Mouse (Mus musculus) megakaryocyte, adult 5-6 weeks (primary cell): ENCODE results near the gene Gm12216. TPM values are rescaled to one million over a fixed set of nuclear protein-coding genes. Genes with fewer than 3 reads are reported as not detected.

ENCODE experiments used
- ATAC-seq: 2 replicates; pipeline ENCODE4 v1.8.0; 2016; ENCODE audit warnings: mild to moderate bottlenecking, inconsistent platforms; ENCODE audit not compliant: poor library complexity, severe bottlenecking
- total RNA-seq, 2 experiments: library from RNA; stranded (forward) in 1 of 2; stranded (reverse) in 1 of 2; fragments of 153-499, 151-499 nt in 1 of 2; fragments of 221-1000, 200-1000 nt in 1 of 2; gene quantifications; 2 replicates each; pipeline versions ENCODE4 v1.2.3 to v1.2.4; 2015 to 2017

Gm12216 gene
- total RNA-seq, 2 experiments from 2014 or later = 0.25 to 0.70 TPM

DNA sequence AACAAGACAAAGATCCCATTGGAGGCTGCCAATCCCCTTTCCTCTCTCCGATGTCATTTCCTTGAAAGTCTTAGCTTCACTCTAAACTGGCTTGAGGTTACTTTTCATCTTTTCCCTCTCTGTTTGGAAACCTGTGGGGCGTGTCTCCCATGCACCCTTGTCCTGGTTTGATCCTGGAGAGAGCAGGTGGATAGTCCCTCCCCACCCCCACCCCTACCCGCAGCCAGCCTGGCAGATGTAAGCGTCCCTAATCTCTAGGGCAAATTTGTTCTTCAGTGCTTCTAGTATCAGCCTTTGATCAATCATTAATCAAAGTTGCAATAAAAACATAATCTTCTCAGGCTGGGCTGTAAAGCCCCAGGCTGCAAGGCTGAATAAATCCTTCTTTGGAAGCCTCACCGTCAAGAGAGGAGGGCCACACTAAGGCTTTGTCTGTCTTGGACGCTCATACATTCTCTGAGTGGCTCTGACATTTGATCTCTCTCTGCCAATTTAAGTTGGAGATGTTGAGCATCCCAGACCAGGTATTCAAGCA is 61.6 kb downstream of the Gm12216 start:
- ATAC-seq = no peak

DNA sequence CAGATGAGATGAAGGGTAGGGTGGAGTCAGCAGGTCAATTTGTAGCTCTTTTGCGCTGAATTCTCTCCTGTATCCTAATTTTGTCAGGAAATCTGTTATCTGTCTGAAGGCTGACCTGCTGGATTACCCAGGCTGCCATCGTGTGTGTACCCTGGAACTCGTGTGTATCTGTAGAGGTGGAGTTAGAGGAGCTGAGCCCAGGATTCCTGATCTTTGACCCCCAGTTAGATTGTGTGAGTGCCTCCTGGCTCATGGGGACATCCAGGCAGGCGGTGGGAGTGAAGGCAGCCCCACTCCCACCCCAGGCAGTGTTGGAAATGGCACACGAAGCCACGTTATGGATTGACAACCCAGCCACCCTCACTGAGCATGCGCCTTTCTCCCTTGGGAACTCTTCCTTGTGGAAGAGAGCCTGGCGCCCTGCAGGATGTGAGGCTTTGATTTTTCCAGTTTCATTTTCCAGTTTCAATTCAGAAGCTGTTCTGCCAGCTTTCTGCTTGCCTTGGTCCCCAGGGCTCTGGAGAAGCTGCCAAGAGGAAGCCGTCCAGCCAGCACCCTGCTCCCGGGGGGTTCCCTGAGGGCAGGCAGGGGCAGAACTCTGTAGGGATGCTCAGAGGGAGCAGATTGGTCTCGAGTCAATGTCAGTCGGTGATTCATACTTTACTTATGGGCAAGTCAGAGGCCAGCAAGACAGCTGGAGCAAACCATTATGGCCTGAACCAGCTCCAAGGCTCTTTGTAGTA is 62.5 kb downstream of the Gm12216 start:
- no peak for ATAC-seq

DNA sequence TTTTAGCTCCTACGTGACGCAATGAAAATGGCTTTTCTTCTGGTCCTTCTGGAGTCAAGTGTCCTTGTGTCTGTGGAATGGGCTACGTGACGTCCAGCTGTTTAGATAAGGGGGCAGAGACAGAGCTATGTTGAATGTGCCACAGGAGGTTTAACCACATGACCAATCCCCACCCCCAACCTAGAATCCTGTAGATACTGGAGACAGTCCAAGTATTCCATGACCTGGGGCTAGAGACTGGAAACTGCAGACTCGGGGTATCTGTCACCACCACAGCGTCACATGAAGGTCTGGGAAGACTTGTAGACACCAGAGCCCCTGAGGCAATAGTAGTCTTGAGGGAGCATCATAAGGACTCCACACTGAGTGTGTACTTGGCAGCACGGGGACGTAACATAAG is 63.2 kb downstream of the Gm12216 start:
- ATAC-seq = no peak

DNA sequence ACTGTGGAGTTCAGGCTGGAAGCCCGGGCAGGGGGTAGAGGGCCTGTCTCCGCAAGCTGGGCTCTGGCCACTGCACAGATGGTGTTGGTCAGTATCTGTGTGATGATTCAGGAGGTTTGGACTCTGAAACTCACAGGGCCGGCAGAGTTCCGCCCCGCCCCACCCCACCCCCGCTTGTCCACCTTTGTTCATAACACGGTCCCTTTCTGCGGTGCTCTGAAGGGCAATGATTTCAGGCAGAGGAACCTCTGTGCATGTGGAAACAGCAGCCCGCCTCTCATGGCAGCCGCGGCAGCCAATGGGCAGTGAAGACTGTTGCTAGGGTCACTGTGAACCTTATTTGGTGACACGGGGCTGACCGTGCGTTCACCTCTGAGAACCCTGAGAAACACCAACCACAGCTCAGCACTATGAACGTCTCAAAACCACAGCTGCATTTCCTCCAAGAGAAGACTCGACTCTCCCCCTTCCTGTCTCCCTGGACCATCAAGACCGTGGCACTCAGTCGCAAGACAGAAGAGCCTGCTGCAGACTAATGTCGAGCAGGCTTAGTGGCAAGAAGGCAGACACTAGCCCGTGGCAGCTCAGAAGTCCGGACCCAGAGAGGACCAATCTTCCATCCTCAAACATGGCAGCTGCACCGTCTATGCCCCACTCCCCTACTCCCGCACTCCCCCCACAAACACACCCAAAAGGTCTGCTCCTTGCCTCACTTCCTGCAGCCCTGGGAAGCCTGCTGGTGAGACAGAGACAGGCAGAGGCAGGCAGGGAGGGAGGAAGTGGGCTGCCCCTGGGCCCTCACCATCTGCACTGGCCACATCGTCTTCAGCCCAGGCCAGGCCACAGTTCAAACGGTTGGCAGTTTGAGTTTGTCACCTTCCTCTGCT is 64.1 kb downstream of the Gm12216 start:
- ATAC-seq = peak; percentile 92

DNA sequence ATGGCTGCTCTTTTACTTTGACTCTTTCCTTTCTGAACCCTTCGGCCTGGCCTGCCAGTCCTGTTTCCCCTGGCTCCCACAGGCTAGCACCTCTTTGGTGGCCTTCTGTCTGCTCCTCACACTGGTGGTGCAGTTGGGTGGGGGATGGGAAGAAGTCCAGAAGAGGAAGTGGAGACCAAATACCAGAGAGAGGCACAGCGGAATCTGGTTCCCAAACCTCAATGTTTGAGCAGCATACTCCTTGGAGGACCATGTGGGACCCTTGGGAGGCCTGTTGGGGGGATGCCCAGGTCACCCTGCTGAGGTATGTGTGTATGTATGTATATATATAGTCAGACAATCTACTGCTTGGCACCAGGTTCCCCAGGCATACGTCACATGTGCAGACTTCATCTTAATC is 65.0 kb downstream of the Gm12216 start:
- ATAC-seq = no peak

DNA sequence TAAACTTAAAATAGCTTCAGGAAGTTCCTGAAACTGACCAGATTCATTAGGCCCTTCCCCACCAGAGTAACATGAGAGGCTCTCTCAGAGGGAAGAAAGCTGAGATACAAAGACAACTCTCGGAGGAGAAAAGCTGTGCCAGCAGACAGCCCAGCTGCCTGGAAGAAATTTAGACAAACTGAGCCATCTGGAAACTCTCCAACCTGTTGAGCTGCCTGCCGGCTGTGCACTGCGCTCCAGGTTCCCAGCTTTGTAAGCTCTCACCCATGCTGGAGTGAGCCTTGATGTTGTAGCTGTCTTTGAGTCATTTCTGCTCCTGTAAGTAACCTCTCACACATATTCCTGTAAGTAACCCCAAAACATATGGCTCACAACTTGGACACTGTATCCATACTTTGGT is 66.1 kb downstream of the Gm12216 start:
- no peak for ATAC-seq

DNA sequence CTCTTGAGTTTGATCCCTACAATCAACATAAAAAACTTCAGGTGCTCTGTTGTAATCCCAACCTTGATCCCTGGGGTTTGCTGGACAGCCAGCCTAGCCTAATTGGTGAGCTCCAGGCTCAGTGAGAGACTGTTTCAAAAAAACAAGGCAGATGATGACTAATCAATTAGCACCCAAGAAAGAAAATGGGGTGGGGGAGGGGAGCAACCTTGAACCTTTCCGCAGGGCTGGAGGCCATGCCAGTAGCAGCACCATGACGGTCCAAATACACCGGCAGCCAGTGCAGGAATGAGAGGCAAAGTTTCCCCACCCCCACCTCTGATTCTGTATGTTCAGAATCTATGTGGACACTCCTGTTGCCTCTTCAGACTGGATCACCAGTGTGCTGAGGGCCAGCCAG is 69.8 kb downstream of the Gm12216 start:
- ATAC-seq = no peak

DNA sequence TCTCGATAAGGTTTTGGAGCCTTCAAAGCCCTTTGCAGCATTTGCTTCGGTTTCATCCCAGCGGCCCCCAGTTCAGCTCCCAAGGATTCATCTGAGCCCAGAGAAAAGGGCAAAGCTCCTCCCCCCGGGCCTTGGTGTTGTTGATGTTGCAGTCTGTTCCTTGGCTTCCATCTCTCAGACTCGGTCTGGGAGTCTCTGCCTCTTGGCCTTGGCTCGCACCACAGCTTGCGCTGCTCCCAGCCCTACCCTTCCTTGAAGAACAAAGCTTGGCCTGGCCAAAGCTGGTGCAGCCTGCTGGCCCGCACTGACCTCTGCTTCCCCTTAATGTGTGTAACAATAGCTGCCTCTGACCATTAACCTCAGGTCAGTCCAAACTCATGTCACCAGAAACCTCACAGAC is 70.9 kb downstream of the Gm12216 start:
- no peak for ATAC-seq

DNA sequence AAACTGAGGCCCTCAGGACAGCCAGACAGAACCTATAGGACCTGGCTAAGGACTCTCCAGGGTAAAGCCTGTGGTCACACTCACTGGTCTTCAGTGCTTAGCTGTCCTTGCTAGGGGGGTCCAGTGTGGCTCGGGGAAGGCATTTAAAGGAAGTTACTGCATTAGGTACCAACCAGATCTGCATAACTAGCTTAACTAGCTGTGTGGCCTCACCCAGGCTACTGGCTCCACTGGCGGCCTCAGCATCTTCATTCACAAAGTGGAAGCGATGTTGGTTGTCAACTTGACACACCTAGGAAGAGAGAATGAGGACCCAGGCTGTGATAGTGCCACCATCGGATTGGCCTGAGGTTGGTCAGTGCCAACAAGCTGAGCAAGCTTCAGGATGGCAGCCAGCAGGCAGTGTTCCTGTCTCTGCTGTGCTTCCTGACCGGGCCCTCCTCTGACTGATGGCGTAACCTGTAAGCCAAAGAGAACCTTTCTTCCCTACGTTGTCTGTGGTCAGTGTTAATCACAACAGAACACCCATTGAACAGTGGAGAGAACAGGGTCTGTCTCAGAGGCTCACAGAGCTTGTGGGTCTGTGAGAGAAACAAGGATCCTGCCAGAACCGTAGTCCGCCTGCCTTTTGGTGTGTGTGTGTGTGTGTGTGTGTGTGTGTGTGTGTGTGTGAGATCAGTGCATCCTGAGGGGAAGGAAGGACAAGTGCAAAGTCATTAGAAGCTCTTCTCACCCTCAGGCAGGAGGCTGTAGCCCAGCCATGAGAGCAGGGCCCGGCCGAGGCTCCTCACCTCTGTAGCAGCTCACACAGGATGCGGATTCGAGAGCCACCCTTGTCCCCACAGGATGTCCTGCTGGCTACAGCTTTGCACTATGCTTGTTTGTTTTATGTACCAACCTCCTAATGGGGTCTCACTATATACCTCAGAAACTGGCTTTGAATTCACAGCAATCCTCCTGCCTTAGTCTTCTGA is 72.7 kb downstream of the Gm12216 start:
- peak; percentile 73 for ATAC-seq

DNA sequence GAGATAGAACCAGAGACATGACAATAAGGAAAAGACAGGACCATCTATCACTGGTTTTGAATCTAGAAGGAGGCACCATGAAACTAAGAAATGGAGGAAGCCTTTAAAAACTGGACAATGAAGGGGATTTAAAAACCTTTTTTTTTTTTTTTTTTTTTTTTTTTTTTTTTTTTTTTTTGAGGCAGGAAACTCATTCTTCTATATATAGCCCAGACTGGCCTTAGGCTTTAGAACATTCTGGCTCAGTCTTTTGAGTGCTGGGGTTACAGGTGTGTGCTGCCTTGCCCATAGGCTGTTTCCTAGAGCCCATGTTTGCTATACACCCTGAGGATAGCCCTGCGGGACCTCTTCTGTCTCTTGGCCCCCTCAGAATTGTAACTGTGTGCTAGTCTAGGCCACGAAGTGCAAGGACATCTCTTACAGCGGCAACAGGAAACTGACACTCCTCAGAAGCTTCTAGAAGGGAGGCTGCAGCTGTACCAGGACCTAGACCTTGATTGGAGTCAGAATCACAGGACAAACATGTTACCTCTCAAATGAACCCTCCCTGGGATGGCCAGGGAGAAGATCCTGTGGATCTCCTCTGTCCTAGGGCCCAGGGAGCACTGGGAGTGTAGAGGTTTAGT is 73.6 kb downstream of the Gm12216 start:
- no peak for ATAC-seq

DNA sequence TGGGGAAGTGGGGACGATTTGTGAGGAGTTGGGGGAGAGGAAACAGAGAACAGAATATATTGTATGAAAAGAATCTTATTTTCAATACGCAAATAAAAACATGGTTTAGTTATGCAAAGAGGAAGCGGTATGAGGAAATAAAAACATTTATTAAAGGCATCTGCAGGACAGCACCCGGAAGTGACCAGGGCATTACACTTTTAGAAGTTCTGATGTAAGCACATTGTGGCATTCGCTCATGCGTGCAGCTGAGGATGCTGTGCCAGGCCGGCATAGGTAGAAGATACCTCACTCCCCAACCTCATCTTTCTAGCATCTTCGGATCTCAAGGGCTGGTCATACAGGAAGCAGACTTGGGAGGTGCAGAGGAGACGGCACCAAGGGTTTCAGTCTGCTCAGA is 75.8 kb downstream of the Gm12216 start:
- ATAC-seq = peak; percentile 47

DNA sequence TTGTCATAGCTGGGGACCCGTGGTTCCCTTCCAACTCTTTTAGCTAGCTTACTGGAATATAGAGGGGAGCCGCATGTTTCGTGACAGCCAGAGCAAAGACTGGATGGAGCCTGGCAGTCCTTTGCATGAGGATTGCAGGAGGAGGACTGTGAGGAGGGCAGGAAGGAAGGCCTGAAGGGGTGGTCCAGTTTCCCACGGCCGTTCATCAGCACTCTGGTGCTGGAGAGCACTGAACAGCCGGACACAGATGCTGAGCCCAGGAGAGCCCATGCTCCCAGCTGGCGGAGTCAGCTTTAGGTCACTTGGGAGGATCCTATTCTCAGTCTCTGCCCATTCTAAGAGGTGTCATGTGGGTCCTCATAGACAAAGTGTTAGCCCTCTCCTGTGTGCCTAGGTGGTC is 77.1 kb downstream of the Gm12216 start:
- ATAC-seq = no peak

DNA sequence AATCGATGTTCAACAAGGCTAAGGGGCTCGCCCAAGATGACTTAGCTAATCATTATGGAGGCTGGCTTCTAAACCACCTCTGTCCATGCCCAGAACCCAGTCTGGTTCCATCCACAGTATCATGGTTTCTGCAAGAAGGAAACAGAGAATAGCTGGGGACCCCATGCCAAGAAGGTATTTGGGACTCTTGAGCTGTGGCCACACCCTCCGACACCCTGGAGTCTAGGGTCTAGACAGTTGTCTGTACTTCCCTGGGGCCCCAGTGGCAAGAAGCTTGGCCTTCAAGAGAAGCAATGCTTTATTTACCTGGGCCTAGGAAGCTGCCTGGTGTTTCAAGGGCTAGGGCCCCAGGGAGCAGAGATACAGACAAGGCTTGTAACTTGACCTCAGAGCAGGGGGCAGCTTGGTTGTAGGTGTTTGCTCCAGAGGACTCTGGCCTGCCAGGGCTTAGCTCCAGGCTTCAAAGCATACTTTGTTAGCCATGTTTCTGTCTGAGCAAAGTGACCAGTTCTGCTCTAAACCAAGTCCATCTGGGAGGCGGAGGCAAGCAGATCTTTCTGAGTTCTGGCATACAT is 77.8 kb downstream of the Gm12216 start:
- no peak for ATAC-seq

DNA sequence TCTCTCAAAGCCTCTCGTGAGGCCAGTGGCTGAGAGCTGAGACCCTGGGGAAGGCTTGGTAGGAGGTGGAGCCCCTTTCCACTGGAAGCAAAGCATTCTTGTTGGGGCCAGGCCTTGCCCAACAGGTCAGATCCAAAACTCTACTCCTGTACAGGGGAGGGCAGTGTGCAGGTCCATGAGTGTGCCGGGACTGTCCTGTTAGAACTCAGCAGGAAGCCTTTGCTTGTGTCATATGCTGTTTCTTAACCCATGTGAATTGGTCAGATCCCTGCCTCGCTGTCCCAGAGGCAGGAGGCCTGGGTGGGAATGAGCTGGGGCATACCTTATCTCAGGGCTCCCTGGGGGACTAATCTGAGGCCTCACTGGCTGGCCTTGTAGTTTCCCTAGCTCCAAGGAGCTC is 78.8 kb downstream of the Gm12216 start:
- no peak for ATAC-seq

DNA sequence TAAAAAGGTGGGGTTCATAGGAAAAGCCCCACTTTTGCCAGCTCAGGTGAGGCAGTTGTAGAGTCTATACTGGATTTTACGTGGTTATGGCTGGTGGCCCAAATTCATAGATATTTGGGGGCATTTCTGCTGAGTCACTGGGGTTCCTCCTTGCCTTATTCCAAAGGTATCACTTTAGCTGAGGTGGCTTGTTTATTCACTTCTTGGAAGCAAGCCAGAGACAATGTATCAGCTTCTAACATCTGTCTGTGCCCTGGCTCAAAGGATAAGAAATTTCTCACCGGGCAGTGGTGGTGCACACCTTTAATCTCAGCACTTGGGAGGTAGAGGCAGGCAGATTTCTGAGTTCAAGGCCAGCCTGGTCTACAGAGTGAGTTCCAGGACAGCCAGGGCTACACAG is 79.2 kb downstream of the Gm12216 start:
- no peak for ATAC-seq

DNA sequence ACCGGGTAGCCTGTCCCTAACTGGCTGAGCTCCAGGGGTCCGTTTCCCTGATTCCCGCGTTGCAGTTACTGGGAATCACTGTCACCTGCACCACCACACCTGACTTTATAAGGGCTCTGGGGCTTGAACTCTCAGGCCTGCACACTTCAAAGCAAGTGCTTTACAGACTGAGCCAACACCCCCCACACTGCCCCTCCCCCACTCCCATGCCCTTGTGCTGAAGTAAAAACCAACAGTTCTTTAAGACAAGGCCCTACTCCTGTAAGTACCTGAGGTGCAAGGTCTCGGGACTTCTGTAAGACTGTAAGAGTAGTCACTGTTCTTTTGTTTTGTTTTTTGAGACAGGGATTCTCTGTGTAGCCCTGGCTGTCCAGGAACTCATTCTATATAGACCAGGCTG is 80.6 kb downstream of the Gm12216 start:
- no peak for ATAC-seq

DNA sequence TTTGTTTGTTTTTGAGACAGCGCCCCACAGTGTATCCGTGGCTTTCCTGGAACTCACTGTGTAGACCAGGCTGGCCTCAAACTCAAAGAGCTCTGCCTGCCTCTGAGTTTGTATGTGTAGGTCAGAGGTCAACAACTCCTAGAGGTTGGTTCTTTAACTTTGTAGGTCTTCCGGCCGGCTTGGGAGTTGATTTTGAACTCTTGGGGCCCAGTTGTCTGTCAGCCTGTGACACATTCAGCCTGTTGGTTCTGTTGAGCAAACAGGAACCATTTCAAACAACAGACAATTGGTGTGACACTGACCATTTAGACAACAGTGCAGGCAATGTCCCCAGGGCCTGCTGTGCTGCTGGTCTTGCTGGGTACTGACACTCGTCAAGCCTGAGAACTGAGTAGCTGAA is 81.3 kb downstream of the Gm12216 start:
- no peak for ATAC-seq

DNA sequence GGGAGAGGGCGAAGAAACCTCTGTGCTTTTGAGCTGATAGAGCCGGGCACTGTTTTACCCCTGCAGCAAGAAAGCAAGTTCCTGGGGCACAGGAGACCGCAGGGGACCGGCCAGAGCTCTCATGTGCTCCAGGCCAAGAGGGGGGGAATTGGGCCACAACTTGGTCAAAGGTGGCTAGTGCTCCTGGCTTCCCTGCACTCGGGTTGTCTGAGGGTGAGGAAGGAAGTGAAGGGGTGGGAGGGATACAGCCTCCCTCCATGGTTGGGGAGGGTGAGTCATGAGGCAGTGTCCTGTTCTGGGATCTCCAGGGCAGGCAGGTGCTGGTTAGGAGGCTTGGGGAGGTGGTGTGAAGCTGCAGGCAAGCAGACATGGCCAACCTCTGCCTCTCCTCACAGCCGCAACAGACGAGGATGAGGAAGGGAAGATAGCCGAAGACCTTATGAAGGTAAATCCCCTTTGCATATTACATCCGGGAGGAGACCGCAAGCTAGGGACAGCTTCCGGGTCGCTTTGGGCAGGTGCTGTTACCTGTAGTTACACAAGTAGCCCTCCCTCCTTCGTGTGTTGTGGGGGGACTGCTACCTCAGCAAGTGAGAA is 84.3 kb downstream of the Gm12216 start:
- ATAC-seq = no peak

DNA sequence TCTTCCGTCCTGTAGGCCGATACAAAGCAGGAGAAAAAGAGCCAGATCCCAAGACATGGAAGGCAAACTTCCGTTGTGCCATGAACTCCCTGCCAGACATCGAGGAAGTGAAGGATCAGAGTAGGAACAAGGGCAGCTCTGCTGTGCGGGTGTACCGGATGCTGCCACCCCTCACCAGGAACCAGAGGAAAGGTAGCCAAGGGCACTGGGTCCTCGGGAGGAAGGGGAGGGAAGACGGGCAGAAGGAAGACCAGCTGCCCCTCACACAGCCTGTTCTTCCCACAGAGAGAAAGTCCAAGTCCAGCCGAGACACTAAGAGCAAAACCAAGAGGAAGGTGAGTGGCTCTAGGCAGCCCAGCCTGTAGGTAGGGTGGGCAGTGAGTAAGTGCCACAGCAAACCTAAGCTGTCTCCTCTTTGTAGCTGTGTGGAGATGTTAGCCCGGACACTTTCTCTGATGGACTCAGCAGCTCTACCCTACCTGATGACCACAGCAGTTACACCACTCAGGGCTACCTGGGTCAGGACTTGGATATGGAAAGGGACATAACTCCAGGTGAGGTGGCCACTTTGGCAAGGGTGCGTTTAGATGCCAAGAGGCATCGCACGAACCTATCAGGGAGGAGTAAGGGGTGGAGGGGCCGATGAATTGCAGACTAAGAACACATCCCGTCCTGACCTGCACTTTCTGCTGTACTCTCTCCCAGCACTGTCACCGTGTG is 85.3 kb downstream of the Gm12216 start:
- ATAC-seq = no peak
